Mouse (Mus musculus) thymus, adult 2 months (tissue): Measurements from ENCODE around the gene Gpalpp1. TPM values are rescaled to one million over a fixed set of nuclear protein-coding genes. Genes with fewer than 3 reads are reported as not detected.

ENCODE experiments used
- DNase-seq: peaks from one replicate; pipeline ENCODE4 v3.0.0; 2021
- H3K27ac ChIP-seq: fragments of 200-500 bp; 2 replicates; pipeline ENCODE4 v1.5.1; 2012; ENCODE audit warnings: low read length, control low read depth; ENCODE audit not compliant: control insufficient read depth, insufficient read depth
- H3K27me3 ChIP-seq: fragments of 200-500 bp; 2 replicates; pipeline ENCODE4 v1.6.1; 2012; ENCODE audit warnings: mild to moderate bottlenecking, low read length, moderate library complexity, mixed read lengths; ENCODE audit not compliant: control insufficient read depth, insufficient read depth
- H3K36me3 ChIP-seq: fragments of 200-500 bp; 2 replicates; pipeline ENCODE4 v1.6.1; 2012; ENCODE audit warnings: mild to moderate bottlenecking, low read length, moderate library complexity; ENCODE audit not compliant: control insufficient read depth, insufficient read depth
- H3K4me1 ChIP-seq: fragments of 200-500 bp; replicated peaks from 2 replicates; pipeline ENCODE4 v1.6.1; 2012; ENCODE audit warnings: low read length; ENCODE audit not compliant: control insufficient read depth, insufficient read depth
- H3K4me3 ChIP-seq: fragments of 200-500 bp; 2 replicates; pipeline ENCODE4 v1.5.1; 2012; ENCODE audit warnings: mild to moderate bottlenecking, low read length, control low read depth, moderate library complexity; ENCODE audit not compliant: control insufficient read depth, insufficient read depth
- CTCF ChIP-seq: fragments of 200-500 bp; IDR thresholded peaks from 2 replicates; pipeline ENCODE4 v1.5.1; 2012; ENCODE audit warnings: mild to moderate bottlenecking, control low read depth, low read length, moderate library complexity, borderline replicate concordance; ENCODE audit not compliant: control insufficient read depth, poor library complexity, insufficient read depth; ENCODE audit errors: extremely low read depth
- POLR2A ChIP-seq: fragments of 200-500 bp; IDR thresholded peaks from 2 replicates; pipeline ENCODE4 v1.6.1; 2012; ENCODE audit warnings: mild to moderate bottlenecking, low read length, control low read depth, moderate library complexity; ENCODE audit not compliant: control insufficient read depth, poor library complexity, insufficient read depth; ENCODE audit errors: extremely low read depth
- WGBS: fragments of 180-500 bp; shearing (Covaris S2); methylation state at CpG from one replicate; pipeline ENCODE4 v1.1.7; 2018; 5-methylcytosine and 5-hydroxymethylcytosine counted together
- polyA plus RNA-seq: library from polyadenylated mRNA; depleted of rRNA; stranded (reverse); fragments of >200 nt; gene quantifications from 2 replicates; pipeline ENCODE4 v1.2.3, GENCODE M21; 2012; rRNA removed

The Gpalpp1 gene
- polyA plus RNA-seq, 1 experiment = 5.7 TPM

DNA sequence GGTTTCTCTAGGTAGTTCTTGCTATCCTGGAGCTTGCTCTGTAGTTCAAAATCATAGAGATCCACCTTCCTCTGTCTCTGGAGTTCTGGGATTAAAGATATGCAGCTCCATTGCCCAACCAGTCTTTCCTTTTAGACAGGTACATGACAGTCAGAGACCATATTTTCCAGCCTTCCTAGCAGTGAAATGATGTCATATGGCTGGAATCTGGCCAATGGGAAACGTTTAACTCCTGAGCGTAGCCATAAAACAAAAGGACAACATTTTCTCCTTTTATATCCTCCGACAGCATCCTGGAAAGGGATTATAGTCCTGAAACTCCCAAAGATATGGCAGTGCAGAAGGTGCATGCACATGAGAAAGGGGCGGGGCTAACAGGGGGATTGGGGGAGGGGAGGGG, 42.3 kb downstream of the Gpalpp1 start:
- H3K4me1 ChIP-seq = no peaks in the 10 kb centered on the region
- 85% methylated on average over 4 of the region's 4 CpGs for WGBS
- no peaks in the 10 kb centered on the region for H3K36me3 ChIP-seq
- H3K27me3 ChIP-seq = no peaks in the 10 kb centered on the region
- no peak for TF ChIP-seq CTCF
- TF ChIP-seq POLR2A = no peak
- H3K4me3 ChIP-seq = no peak overlapping the region
- DNase-seq = no peak
- H3K27ac ChIP-seq = no peak overlapping the region

DNA sequence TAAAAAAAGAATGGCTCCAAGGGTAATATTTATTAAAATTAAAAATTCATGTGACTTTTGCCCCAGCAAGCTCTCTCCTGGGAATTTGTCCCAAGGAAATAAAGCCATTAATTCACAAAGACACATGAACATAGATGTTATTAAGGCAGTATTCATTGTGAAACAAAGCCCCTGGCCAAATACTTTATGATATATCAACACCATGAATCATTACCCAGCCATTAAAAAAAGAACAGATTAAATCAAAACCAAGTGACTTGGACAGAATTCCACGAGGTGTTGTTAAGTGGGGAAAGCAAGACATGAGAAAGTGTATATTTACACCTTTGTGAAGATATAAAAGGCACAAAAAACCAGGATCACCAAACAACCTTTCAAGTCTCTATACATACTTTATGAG, 43.3 kb downstream of the Gpalpp1 start:
- DNase-seq = no peak
- WGBS = 84% methylated on average over 1 of the region's 1 CpGs
- TF ChIP-seq POLR2A = no peak
- no peak for TF ChIP-seq CTCF
- Histone ChIP-seq H3K4me1 (no peaks in the 10 kb centered on the region), H3K27ac (no peak overlapping the region), H3K36me3 (no peaks in the 10 kb centered on the region), H3K4me3 (no peak overlapping the region), H3K27me3 (no peaks in the 10 kb centered on the region)

DNA sequence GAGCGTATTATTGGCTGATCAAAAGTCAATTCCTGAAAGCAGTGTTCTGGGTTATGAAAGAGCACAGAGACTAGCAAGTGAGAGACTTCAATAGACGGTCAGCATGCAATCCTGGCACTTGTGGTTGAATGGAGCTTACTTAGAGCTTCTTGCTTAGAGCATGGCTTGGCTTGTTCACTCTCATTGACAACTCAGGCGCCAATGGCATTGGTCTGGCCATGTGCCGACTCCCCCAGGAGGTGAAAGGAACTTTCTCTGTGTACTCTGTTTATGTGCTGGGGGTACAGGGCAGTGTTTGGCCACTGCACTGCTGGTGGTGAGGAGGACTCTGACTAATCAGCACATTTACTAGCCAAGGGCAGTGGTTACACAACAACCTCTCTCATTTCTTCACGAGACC, 51.1 kb downstream of the Gpalpp1 start:
- WGBS = 86% methylated on average over 5 of the region's 5 CpGs
- Histone ChIP-seq H3K27me3 (no peaks in the 10 kb centered on the region), H3K4me3 (no peak overlapping the region), H3K36me3 (no peaks in the 10 kb centered on the region), H3K27ac (no peak overlapping the region), H3K4me1 (no peaks in the 10 kb centered on the region)
- no peak for DNase-seq
- TF ChIP-seq POLR2A (no peak), CTCF (no peak)

DNA sequence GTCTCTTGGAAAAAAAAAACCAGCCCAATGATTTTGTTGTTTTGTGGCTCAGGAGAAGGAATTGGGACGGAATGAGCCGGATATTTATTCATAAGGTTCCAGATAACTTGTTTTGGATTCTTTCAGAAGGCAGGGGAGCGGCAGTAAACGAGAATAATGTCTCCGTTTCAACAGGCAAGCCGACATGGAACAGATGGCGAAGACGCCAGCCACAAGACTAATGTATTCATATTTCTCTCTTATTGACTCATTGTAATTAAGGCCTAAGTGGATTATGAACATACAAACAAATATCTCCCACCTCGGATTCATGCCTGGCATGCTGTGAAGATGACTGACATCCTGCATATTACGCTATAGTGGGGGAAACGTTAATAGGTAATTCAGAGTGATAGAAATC, 56.8 kb downstream of the Gpalpp1 start:
- Histone ChIP-seq H3K4me1 (no peaks in the 10 kb centered on the region), H3K4me3 (no peak overlapping the region), H3K27me3 (no peaks in the 10 kb centered on the region), H3K27ac (no peak overlapping the region), H3K36me3 (no peaks in the 10 kb centered on the region)
- WGBS = 96% methylated on average over 11 of the region's 11 CpGs
- no peak for DNase-seq
- TF ChIP-seq POLR2A = no peak
- TF ChIP-seq CTCF = no peak

DNA sequence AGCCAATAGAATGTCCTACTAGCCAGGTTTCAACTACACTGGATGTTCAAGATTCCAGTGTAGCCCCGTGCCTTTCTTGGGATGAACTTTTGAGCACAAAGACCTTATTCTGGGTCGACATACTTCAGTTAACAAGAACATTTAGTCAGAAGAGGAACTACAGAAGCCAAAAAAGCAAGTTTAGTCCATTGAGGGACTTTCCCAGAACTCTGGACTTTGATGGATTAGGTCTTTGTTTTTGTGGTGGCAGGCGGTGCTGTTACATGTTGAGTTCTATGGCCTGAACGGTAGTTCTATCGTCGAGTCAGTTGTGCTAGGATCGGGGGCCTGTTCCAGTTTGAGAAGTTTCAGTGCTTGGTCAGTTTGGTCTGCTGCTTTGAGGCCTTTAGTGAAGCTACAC, 58.6 kb downstream of the Gpalpp1 start:
- Histone ChIP-seq H3K4me3 (no peak overlapping the region), H3K27ac (no peak overlapping the region), H3K27me3 (no peaks in the 10 kb centered on the region), H3K36me3 (no peaks in the 10 kb centered on the region), H3K4me1 (no peaks in the 10 kb centered on the region)
- TF ChIP-seq POLR2A (no peak), CTCF (no peak)
- WGBS = 42% methylated on average over 7 of the region's 7 CpGs
- no peak for DNase-seq

DNA sequence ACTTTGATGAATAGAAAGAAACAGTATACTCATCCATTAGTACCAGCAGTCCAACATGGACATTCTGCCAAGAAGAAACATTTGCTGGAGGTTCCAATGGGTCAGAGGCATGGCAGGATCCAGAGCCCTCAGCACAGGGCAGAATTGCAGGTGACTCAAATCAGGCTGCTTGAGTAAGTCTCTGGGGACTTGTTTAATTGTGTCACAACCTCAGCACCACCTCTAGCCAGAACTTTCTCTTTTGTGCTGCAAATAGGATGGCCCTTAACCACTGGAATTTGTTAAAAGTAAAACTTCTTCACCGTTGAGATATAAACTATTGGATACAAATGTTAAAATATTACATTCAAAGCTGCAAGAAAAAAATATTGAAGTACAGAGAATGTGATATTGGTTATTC, 64.8 kb downstream of the Gpalpp1 start:
- WGBS = 61% methylated on average over 1 of the region's 1 CpGs
- TF ChIP-seq POLR2A = no peak
- TF ChIP-seq CTCF = no peak
- Histone ChIP-seq H3K36me3 (no peaks in the 10 kb centered on the region), H3K27ac (no peak overlapping the region), H3K27me3 (no peaks in the 10 kb centered on the region), H3K4me1 (no peaks in the 10 kb centered on the region), H3K4me3 (no peak overlapping the region)
- no peak for DNase-seq

DNA sequence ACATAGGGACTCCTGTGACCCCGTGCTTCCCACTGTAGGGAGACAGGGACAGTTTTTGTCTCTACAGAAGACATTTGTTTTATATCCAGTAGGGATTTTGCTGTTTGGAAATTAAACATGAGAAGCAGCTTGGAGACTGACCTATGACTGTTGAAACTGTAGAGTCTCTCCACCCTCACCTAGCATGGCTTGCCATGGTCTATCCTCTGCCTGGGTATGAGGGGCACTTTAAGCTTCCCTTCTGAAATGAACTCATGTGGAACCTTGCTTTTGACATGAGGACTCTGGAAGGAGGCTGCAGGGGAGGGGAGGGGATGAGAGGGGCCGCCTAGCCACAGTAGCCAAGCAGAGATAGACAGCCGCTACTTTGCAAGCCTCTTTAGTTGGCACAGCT, 66.4 kb downstream of the Gpalpp1 start:
- 93% methylated on average over 3 of the region's 3 CpGs for WGBS
- no peak for TF ChIP-seq CTCF
- no peak for TF ChIP-seq POLR2A
- no peaks in the 10 kb centered on the region for H3K4me1 ChIP-seq
- no peak for DNase-seq
- no peaks in the 10 kb centered on the region for H3K36me3 ChIP-seq
- no peaks in the 10 kb centered on the region for H3K27me3 ChIP-seq
- no peak overlapping the region for H3K4me3 ChIP-seq
- no peak overlapping the region for H3K27ac ChIP-seq

DNA sequence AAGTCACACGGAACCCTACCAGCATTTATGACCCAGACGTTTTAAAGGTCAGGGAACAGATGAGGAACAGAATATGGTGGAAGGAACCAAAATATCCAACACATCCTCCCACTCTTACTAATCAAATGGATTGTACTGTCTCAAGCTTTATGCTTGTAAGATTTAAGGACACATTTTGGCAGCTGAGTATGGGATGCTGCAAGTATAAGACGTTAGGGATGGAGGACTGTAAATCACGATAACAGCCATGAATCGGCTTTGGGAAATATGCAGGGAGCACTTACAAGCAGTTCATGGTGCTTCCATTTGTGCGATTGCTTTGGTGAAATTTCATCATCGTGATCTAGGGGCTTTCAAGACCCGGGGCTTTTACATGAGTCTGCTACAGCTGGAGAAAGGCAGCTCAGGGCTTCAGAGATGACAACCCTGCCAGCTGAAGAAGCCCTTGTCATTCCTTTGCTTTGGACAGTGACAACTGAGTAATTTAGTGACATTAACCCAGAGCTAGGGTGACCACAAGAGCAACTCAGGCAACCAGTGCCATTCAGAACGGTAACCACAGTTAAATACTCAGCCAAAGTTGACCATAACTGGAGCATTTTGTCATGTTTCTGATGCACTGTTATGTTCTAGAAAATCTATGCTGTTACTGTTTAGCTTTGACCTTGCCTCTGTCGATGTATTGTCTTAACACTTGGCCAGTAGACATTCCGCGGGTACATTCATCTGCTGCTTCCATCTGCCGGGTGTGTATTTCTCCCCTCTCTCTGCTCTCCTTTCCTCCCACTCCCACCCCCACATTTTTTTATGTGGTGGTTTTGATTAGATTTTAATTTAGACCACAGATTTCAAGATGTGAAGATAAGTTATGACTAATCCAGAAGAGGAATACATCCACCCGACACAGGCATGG, 67.1 kb downstream of the Gpalpp1 start:
- no peaks in the 10 kb centered on the region for H3K36me3 ChIP-seq
- H3K27ac ChIP-seq = no peak overlapping the region
- TF ChIP-seq POLR2A (no peak), CTCF (no peak)
- WGBS = 88% methylated on average over 14 of the region's 14 CpGs
- no peak for DNase-seq
- H3K27me3 ChIP-seq = no peaks in the 10 kb centered on the region
- no peak overlapping the region for H3K4me3 ChIP-seq
- no peaks in the 10 kb centered on the region for H3K4me1 ChIP-seq

Other genes with a start within 250 kb of the Gpalpp1 start
- 0.23 and 0.40 TPM in 2 replicates for gene Kctd4, start 155.8 kb downstream of the Gpalpp1 start, polyA plus RNA-seq
- gene Gtf2f2, start 99.9 kb downstream of the Gpalpp1 start, polyA plus RNA-seq = 4.7 and 5.1 TPM in 2 replicates
- gene Nufip1, start 131 bp upstream of the Gpalpp1 start, polyA plus RNA-seq = 5.5 and 7.2 TPM in 2 replicates